Mouse (Mus musculus) cerebellum, adult 2 months (tissue): ENCODE measurements around the gene Ifi27l2a.

ENCODE experiments used
- CTCF ChIP-seq: fragments of 200-500 bp; IDR thresholded peaks from 2 replicates; pipeline ENCODE4 v1.5.1; 2011; ENCODE audit warnings: low read depth, mild to moderate bottlenecking, control low read depth, low read length, moderate library complexity, borderline replicate concordance; ENCODE audit not compliant: insufficient read depth
- POLR2A ChIP-seq: fragments of 200-500 bp; IDR thresholded peaks from 2 replicates; pipeline ENCODE4 v1.6.1; 2011; ENCODE audit warnings: low read length, control low read depth, borderline replicate concordance; ENCODE audit not compliant: insufficient read depth

GRCm38 (mm10) chr12:103395486-103396275, 47.8 kb downstream of the Ifi27l2a start:
- TF ChIP-seq CTCF, result no peak
- no peak for TF ChIP-seq POLR2A
